Mouse (Mus musculus): Measurements from ENCODE around the gene Rps2. TPM values are rescaled to one million over a fixed set of nuclear protein-coding genes. Genes with fewer than 3 reads are reported as not detected.

Gene Rps2
- polyA plus RNA-seq, 1 experiment from 2014 or later, result 1,841 TPM

GRCm38 (mm10) chr17:24689251-24690081 lies 28.4 kb upstream of the Rps2 start, which contains the start of gene Syngr3:
Syngr3 (minus strand) TSS chr17:24689955.
- peak within 1 kb of the TSS; percentile 80 for H3K27ac ChIP-seq (replicated peaks)
- peaks cover 36% of the 10 kb centered on the region for H3K4me1 ChIP-seq
- peak; percentile 55 for DNase-seq (ENCODE audit: low spot score)
- H3K4me3 ChIP-seq, result peak within 1 kb of the TSS; percentile 81
- H3K9me3 ChIP-seq (replicated peaks), result no peaks in the 10 kb centered on the region
- H3K36me3 ChIP-seq, result peaks cover 23% of the 10 kb centered on the region
- under 1% methylated on average over 55 of the region's 55 CpGs for WGBS
- H3K27me3 ChIP-seq (ENCODE audit: low read depth, poor library complexity, severe bottlenecking), result peaks cover 68% of the 10 kb centered on the region

DNA sequence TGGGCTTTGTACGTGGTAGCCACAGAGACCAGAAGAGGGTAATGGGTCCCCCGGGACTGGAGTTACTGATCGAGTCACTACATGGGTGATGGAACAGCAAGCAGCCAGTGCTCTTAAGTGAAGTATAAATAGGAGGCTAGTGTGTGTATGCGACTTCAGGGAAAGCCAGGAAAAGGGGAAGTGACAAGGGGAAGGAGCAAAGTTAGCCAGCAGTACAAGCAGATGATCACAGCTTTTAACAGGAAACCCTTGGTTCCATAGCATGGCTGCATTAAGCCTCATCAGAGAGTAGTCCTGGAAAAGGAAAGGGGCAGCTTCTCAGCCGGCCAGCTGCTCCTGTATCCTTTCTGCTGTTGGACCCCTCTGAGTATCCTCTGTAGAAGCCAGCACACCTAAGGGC lies 25.5 kb upstream of the Rps2 start:
- peaks cover 50% of the 10 kb centered on the region for H3K4me1 ChIP-seq
- peaks cover 23% of the 10 kb centered on the region for H3K36me3 ChIP-seq
- no peak for DNase-seq (ENCODE audit: low spot score)
- 91% methylated on average over 5 of the region's 5 CpGs for WGBS
- peaks cover 50% of the 10 kb centered on the region for H3K27me3 ChIP-seq (ENCODE audit: low read depth, poor library complexity, severe bottlenecking)
- H3K27ac ChIP-seq (replicated peaks), result no peak overlapping the region
- no peaks in the 10 kb centered on the region for H3K9me3 ChIP-seq (replicated peaks)
- H3K4me3 ChIP-seq, result no peak overlapping the region; the same call in 1 of the 2 replicates

- Histone ChIP-seq H3K4me3 (peak overlapping the region; percentile 88), H3K27ac (replicated peaks) (peak overlapping the region; percentile 92), H3K36me3 (peaks cover 35% of the 10 kb centered on the region), H3K27me3 (ENCODE audit: low read depth, poor library complexity, severe bottlenecking) (peaks cover 23% of the 10 kb centered on the region), H3K4me1 (peaks cover 31% of the 10 kb centered on the region), H3K9me3 (replicated peaks) (no peaks in the 10 kb centered on the region)
- 8% methylated on average over 51 of the region's 51 CpGs for WGBS
- no peak for DNase-seq (ENCODE audit: low spot score)
These were observed 22.4 kb upstream of the Rps2 start for GRCm38 (mm10) chr17:24695326-24696010.

GRCm38 (mm10) chr17:24696011-24696697 lies 21.8 kb upstream of the Rps2 start, which contains the start of the genes Gfer and Noxo1:
Gfer (minus strand) TSS chr17:24696156.
Noxo1 (plus strand) TSS chr17:24696234.
- H3K36me3 ChIP-seq, result peaks cover 41% of the 10 kb centered on the region
- peak within 1 kb of the TSS; percentile 88 for H3K4me3 ChIP-seq
- peaks cover 16% of the 10 kb centered on the region for H3K27me3 ChIP-seq (ENCODE audit: low read depth, poor library complexity, severe bottlenecking)
- DNase-seq (ENCODE audit: low spot score), result peak; percentile 89
- no peaks in the 10 kb centered on the region for H3K9me3 ChIP-seq (replicated peaks)
- under 1% methylated on average over 76 of the region's 76 CpGs for WGBS
- H3K4me1 ChIP-seq, result peaks cover 31% of the 10 kb centered on the region
- H3K27ac ChIP-seq (replicated peaks), result peak within 1 kb of the TSS; percentile 92

- WGBS, result 20% methylated on average over 5 of the region's 5 CpGs
- Histone ChIP-seq H3K9me3 (replicated peaks) (no peaks in the 10 kb centered on the region), H3K4me1 (peaks cover 31% of the 10 kb centered on the region), H3K4me3 (no peak overlapping the region), H3K36me3 (peaks cover 48% of the 10 kb centered on the region), H3K27me3 (ENCODE audit: low read depth, poor library complexity, severe bottlenecking) (peaks cover 3% of the 10 kb centered on the region; the same call in 1 of the 2 replicates), H3K27ac (replicated peaks) (no peak overlapping the region)
- no peak for DNase-seq (ENCODE audit: low spot score)
These were observed 19.9 kb upstream of the Rps2 start for GRCm38 (mm10) chr17:24697985-24698384.

- WGBS, result 67% methylated on average over 9 of the region's 9 CpGs
- Histone ChIP-seq H3K27me3 (ENCODE audit: low read depth, poor library complexity, severe bottlenecking) (peaks cover 3% of the 10 kb centered on the region; the same call in 1 of the 2 replicates), H3K9me3 (replicated peaks) (no peaks in the 10 kb centered on the region), H3K27ac (replicated peaks) (no peak overlapping the region), H3K4me3 (no peak overlapping the region), H3K36me3 (peaks cover 49% of the 10 kb centered on the region), H3K4me1 (peaks cover 31% of the 10 kb centered on the region)
- DNase-seq (ENCODE audit: low spot score), result no peak
These were observed 19.2 kb upstream of the Rps2 start for GRCm38 (mm10) chr17:24698715-24699114.

DNA sequence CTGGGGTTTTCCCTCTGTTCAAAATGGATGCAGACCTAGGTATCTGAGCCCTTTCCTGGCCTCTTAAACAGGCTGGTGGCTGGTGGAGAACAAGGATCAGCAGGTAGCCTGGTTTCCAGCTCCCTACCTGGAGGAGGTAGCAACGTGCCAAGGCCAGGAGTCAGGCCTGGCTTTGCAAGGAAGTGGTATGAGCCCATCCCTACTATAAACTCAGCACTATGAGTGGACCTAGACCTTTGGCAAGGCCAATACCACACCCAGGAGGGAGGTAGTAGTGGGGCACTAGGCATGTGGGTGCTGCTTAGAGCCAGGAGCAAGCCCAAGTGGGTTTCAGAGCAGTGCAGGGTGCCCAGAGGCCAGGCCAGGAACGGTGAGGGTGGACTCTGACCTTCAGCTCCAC lies 18.4 kb upstream of the Rps2 start:
- peaks cover 26% of the 10 kb centered on the region for H3K4me1 ChIP-seq
- H3K27ac ChIP-seq (replicated peaks), result no peak overlapping the region
- 86% methylated on average over 2 of the region's 2 CpGs for WGBS
- no peak for DNase-seq (ENCODE audit: low spot score)
- H3K4me3 ChIP-seq, result no peak overlapping the region
- H3K27me3 ChIP-seq (ENCODE audit: low read depth, poor library complexity, severe bottlenecking), result peaks cover 3% of the 10 kb centered on the region; the same call in 1 of the 2 replicates
- H3K36me3 ChIP-seq, result peaks cover 51% of the 10 kb centered on the region
- H3K9me3 ChIP-seq (replicated peaks), result no peaks in the 10 kb centered on the region

GRCm38 (mm10) chr17:24701251-24701650 lies 16.7 kb upstream of the Rps2 start:
- H3K36me3 ChIP-seq, result peaks cover 68% of the 10 kb centered on the region
- 90% methylated on average over 9 of the region's 9 CpGs for WGBS

GRCm38 (mm10) chr17:24705821-24706220 lies 12.1 kb upstream of the Rps2 start:
- peak overlapping the region; percentile 89 for H3K4me3 ChIP-seq
- H3K36me3 ChIP-seq, result peaks cover 52% of the 10 kb centered on the region
- H3K27me3 ChIP-seq (ENCODE audit: low read depth, poor library complexity, severe bottlenecking), result no peaks in the 10 kb centered on the region
- H3K27ac ChIP-seq (replicated peaks), result no peak overlapping the region
- H3K9me3 ChIP-seq (replicated peaks), result no peaks in the 10 kb centered on the region
- no peak for DNase-seq (ENCODE audit: low spot score)
- peaks cover 22% of the 10 kb centered on the region for H3K4me1 ChIP-seq
- whole genome bisulfite sequencing, result 91% methylated on average over 3 of the region's 3 CpGs

More at GRCm38 (mm10) chr17:24701251-24701650, 16.7 kb upstream of the Rps2 start:
- no peak for DNase-seq (ENCODE audit: low spot score)
- Histone ChIP-seq H3K9me3 (replicated peaks) (no peaks in the 10 kb centered on the region), H3K4me3 (no peak overlapping the region), H3K27me3 (ENCODE audit: low read depth, poor library complexity, severe bottlenecking) (peaks cover 3% of the 10 kb centered on the region; the same call in 1 of the 2 replicates), H3K27ac (replicated peaks) (no peak overlapping the region), H3K4me1 (peaks cover 21% of the 10 kb centered on the region)

DNA sequence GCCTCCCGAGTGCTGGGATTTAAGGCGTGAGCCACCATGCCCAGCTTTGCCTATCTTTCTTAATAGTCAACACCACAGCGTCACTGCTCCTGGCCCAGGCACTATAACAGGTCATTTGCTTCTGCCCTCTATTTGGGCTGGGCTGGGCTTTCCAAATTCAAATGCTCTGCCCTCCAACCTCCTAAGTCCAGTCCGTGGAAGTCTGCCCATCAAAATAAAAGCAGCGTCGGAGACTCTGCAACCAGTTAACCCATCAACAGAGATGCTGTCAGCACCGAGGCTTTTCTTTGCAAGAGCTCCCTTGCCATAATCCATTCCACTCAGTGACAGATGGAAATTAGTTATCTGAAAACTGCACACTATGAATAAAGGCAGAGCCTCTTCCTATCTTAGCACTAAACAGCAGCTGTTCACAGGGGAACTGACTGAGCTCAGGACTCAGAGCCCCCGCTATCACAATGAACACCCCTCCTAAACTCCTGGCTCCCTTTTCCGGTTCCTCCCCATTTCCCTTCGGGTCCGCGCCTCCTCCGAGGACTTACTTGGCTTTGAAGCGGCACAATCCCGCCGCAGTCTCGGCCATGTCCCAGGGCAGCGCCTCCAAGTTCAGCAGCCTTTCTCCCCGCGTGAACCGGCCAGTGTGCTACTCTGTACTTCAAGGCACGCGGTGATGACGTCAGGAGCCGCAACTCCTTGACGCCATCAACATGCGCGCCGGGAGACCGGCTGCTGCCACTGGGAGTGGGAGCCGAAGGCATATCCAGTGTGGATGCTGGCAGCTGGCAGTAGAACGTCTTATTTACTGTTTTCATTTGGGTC lies 10.7 kb upstream of the Rps2 start, which contains the start of gene Tbl3:
Gene Tbl3 (minus strand): TSS at position 679 of the 819 bp plus-strand sequence.
- DNase-seq (ENCODE audit: low spot score), result peak; percentile 94
- 4% methylated on average over 32 of the region's 32 CpGs for whole genome bisulfite sequencing
- H3K36me3 ChIP-seq, result peaks cover 39% of the 10 kb centered on the region
- no peaks in the 10 kb centered on the region for H3K9me3 ChIP-seq (replicated peaks)
- H3K27ac ChIP-seq (replicated peaks), result peak within 1 kb of the TSS; percentile 87
- no peaks in the 10 kb centered on the region for H3K27me3 ChIP-seq (ENCODE audit: low read depth, poor library complexity, severe bottlenecking)
- peak within 1 kb of the TSS; percentile 89 for H3K4me3 ChIP-seq
- H3K4me1 ChIP-seq, result peaks cover 22% of the 10 kb centered on the region

- Histone ChIP-seq H3K4me3 (peak overlapping the region; percentile 89), H3K4me1 (peaks cover 22% of the 10 kb centered on the region), H3K9me3 (replicated peaks) (no peaks in the 10 kb centered on the region), H3K27ac (replicated peaks) (peak overlapping the region; percentile 87), H3K27me3 (ENCODE audit: low read depth, poor library complexity, severe bottlenecking) (no peaks in the 10 kb centered on the region), H3K36me3 (peaks cover 31% of the 10 kb centered on the region)
- 7% methylated on average over 24 of the region's 24 CpGs for WGBS
- no peak for DNase-seq (ENCODE audit: low spot score)
These were observed 10.0 kb upstream of the Rps2 start for GRCm38 (mm10) chr17:24707801-24708425.

Measured in midbrain, embryonic 10.5 days (tissue).